Mouse (Mus musculus) limb, embryonic 13.5 days (tissue): ENCODE measurements around the gene Plcg2. TPM values are rescaled to one million over a fixed set of nuclear protein-coding genes. Genes with fewer than 3 reads are reported as not detected.

Source experiments
- ATAC-seq: fragments of 200-750 bp; cut with Nextera tagmentation; 2 replicates; pipeline ENCODE4 v1.8.0; 2017; ENCODE audit warnings: low read depth, moderate number of reproducible peaks, moderate TSS enrichment; ENCODE audit not compliant: low FRiP score
- H3K27ac ChIP-seq: fragments of 300-500 bp; sonication (generic); 2 replicates; pipeline ENCODE4 v1.5.1; 2015; ENCODE audit warnings: inconsistent platforms, mild to moderate bottlenecking, moderate library complexity
- H3K27me3 ChIP-seq: fragments of 300-500 bp; sonication (generic); 2 replicates; pipeline ENCODE4 v1.6.1; 2015; ENCODE audit warnings: mild to moderate bottlenecking, inconsistent platforms
- H3K36me3 ChIP-seq: fragments of 300-500 bp; sonication (generic); 2 replicates; pipeline ENCODE4 v1.6.1; 2015; ENCODE audit warnings: inconsistent platforms, mild to moderate bottlenecking, moderate library complexity
- H3K4me1 ChIP-seq: fragments of 300-500 bp; sonication (generic); 2 replicates; pipeline ENCODE4 v1.6.1; 2015; ENCODE audit warnings: inconsistent platforms
- H3K4me2 ChIP-seq: fragments of 300-500 bp; sonication (generic); replicated peaks from 2 replicates; pipeline ENCODE4 v1.6.1; 2015; ENCODE audit warnings: inconsistent platforms, mild to moderate bottlenecking, moderate library complexity
- H3K4me3 ChIP-seq: fragments of 300-500 bp; sonication (generic); 2 replicates; pipeline ENCODE4 v1.5.1; 2015; ENCODE audit warnings: moderate library complexity, mild to moderate bottlenecking, inconsistent platforms
- H3K9ac ChIP-seq: fragments of 300-500 bp; sonication (generic); 2 replicates; pipeline ENCODE4 v1.6.1; 2015; ENCODE audit warnings: mild to moderate bottlenecking, inconsistent platforms
- H3K9me3 ChIP-seq: fragments of 300-500 bp; sonication (generic); 2 replicates; pipeline ENCODE4 v1.6.1; 2016; ENCODE audit warnings: inconsistent platforms
- WGBS: fragments of 180-500 bp; shearing (Covaris S2); methylation state at CpG from one replicate; pipeline ENCODE4 v1.1.7; 2015; 5-methylcytosine and 5-hydroxymethylcytosine counted together
- polyA plus RNA-seq: library from polyadenylated mRNA; unstranded; fragments of >200 nt; fragmentation: Nextera tagmentation; extraction: Ambion mirVana; gene quantifications from 2 replicates; pipeline ENCODE4 v1.2.1, GENCODE M21; 2015

The Plcg2 gene
- polyA plus RNA-seq, 1 experiment from 2014 or later: 3.5 TPM

DNA sequence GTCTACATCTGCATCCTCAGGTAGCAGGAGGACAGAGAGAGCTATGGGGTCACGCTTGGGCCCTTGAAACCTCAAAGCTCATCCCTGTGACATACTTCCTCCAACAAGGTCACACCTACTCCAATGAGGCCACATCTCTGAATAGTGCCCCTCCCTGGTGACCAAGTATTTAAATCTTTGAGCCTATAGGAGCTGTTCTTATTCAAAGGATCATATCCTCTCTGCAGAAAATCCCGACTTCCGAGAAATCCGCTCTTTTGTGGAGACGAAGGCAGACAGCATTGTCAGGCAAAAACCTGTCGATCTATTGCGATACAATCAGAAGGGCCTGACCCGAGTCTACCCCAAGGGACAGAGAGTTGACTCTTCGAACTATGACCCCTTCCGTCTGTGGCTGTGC lies 112.4 kb downstream of the Plcg2 start:
- ATAC-seq: no peak
- WGBS: 91% methylated on average over 10 of the region's 10 CpGs
- no peaks in the 10 kb centered on the region for H3K4me1 ChIP-seq

DNA sequence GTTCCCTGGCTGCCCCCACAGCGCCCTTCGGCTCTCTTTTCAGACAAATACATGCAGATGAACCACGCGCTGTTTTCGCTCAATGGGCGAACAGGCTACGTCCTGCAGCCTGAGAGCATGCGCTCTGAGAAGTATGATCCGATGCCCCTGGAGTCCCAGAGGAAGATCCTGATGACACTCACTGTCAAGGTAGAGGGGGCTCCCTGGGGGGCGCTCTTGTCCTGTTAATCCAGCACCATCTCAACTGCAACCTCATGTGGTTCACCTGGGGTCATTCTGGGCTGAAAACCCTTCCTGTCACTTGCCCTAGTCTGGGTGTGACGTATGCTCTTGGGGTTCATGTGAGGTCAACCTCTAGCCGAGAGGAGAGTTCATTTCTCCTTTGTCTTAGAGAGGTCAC lies 114.8 kb downstream of the Plcg2 start:
- H3K27me3 ChIP-seq: no peaks in the 10 kb centered on the region
- ATAC-seq: no peak
- H3K4me3 ChIP-seq: no peak overlapping the region
- no peak overlapping the region for H3K4me2 ChIP-seq
- no peaks in the 10 kb centered on the region for H3K4me1 ChIP-seq
- WGBS: 87% methylated on average over 12 of the region's 12 CpGs
- H3K9ac ChIP-seq: no peak overlapping the region
- peaks cover 6% of the 10 kb centered on the region; the same call in 1 of the 2 replicates for H3K9me3 ChIP-seq
- no peak overlapping the region for H3K27ac ChIP-seq
- no peaks in the 10 kb centered on the region for H3K36me3 ChIP-seq

More for the DNA sequence above, 112.4 kb downstream of the Plcg2 start:
- Histone ChIP-seq H3K27ac (no peak overlapping the region), H3K4me2 (no peak overlapping the region), H3K4me3 (no peak overlapping the region), H3K36me3 (no peaks in the 10 kb centered on the region), H3K9ac (no peak overlapping the region), H3K27me3 (no peaks in the 10 kb centered on the region), H3K9me3 (no peaks in the 10 kb centered on the region)

DNA sequence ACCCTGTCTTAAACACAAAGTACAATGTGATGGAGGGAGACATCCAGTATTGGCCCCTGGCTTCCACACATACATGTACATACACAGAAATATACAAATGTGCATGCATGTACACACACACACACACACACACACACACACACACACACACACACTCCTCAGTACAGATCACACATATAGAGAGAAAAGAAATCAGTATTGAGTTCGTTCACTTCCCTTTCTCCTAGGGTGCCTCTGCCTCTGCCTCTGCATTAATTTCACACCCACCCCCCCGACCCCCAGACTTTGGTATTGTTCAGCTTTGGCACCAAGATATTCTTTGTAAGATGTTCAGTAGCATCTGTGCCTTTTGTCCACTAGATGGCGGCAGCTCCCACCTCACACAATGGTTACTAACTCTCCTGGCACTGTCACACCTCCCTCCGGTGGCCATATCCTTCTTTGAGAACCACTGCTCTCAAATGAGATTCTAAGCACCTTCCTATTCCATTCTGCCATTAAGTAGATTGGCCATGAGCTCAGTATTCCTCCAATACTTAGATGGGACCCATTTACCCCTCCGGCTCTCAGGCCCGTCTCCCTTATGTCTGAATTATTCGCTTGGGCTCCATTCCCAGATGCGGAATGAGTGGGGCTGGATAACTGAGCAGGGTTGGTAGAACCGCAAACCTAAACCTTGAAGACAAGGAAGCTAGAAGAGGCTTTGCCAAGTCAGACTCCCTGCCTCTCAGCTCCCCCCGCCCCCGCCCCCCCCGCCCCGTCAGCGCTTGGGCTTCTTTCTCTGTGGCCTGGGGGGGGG lies 128.1 kb downstream of the Plcg2 start:
- no peak overlapping the region for H3K4me3 ChIP-seq
- H3K4me1 ChIP-seq: no peaks in the 10 kb centered on the region
- H3K4me2 ChIP-seq: no peak overlapping the region
- no peaks in the 10 kb centered on the region for H3K36me3 ChIP-seq
- no peak for ATAC-seq
- H3K27me3 ChIP-seq: no peaks in the 10 kb centered on the region
- no peak overlapping the region for H3K9ac ChIP-seq
- H3K27ac ChIP-seq: no peak overlapping the region
- 64% methylated on average over 11 of the region's 14 CpGs for WGBS
- 0 out of 2 replicates have a peak, but pooled peaks cover 6% of the 10 kb centered on the region for H3K9me3 ChIP-seq

DNA sequence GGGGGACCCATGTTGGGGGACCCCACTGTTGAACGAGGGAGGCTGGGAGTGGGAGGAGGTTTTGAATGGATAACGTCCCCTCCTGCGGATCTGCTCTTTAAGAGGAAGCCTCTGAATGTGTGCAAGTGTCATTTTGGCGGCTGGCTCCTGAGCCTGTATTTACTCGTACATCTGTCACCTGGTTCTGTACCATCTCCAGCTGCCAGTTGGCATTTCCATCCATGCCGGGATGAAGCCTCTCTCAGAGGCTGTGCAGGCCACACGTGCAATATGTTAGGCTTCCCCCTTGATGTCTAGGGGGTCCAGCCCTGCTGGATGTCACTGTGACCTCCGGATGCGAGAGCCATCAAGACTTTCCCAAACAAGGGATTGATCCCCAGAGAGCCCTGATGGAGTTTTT lies 129.0 kb downstream of the Plcg2 start:
- no peak overlapping the region for H3K4me3 ChIP-seq
- no peak overlapping the region for H3K9ac ChIP-seq
- H3K27me3 ChIP-seq: no peaks in the 10 kb centered on the region
- no peak overlapping the region for H3K27ac ChIP-seq
- H3K4me2 ChIP-seq: no peak overlapping the region
- no peaks in the 10 kb centered on the region for H3K4me1 ChIP-seq
- ATAC-seq: no peak
- H3K9me3 ChIP-seq: 0 out of 2 replicates have a peak, but pooled peaks cover 6% of the 10 kb centered on the region
- no peaks in the 10 kb centered on the region for H3K36me3 ChIP-seq
- whole genome bisulfite sequencing: 62% methylated on average over 9 of the region's 9 CpGs

DNA sequence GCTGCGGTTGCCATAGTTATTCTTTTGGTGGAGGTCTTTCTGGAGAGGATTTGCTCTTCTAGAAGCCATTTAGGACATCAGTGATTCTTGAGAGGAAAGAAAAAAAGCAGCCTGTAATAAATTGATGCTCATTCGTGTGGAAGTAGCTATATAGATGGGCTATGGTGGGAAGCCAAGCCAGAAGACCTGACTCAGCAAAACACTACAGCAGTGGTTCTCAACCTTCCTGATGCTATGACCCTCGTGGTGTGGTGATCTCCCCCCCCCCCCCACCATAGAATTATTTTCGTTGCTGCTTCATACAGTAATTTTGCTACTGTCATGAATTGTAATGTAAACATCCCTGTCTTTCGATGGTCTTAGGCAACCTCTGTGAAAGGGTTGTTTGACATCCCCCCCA lies 134.4 kb downstream of the Plcg2 start:
- Histone ChIP-seq H3K27ac (no peak overlapping the region), H3K4me1 (no peaks in the 10 kb centered on the region), H3K4me3 (no peak overlapping the region), H3K9me3 (peaks cover 5% of the 10 kb centered on the region; the same call in 1 of the 2 replicates), H3K4me2 (no peak overlapping the region), H3K36me3 (no peaks in the 10 kb centered on the region), H3K9ac (no peak overlapping the region), H3K27me3 (no peaks in the 10 kb centered on the region)
- no peak for ATAC-seq
- WGBS: 84% methylated on average over 5 of the region's 5 CpGs

DNA sequence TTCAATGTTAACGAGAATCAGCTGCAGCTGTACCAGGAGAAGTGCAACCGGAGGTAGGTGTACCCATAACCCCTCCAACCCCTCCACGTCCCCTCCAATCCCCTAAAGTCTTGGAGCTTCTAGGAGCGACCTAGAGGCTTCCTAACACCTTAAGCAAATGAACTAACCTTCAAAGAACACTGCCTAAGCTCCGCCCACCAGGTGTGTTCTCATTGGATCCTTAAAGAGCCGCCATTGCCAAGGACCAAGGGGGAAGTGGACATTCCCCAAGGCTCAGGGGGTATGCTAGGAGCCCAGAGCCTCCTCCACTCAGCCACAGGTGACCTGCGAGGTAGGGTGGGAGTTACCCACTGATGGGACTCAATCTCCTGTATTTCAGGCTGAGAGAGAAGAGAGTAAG lies 136.3 kb downstream of the Plcg2 start:
- WGBS: 82% methylated on average over 7 of the region's 7 CpGs
- peaks cover 5% of the 10 kb centered on the region; the same call in 1 of the 2 replicates for H3K9me3 ChIP-seq
- H3K36me3 ChIP-seq: no peaks in the 10 kb centered on the region
- no peak overlapping the region for H3K27ac ChIP-seq
- no peak overlapping the region for H3K4me3 ChIP-seq
- no peak overlapping the region for H3K9ac ChIP-seq
- H3K27me3 ChIP-seq: no peaks in the 10 kb centered on the region
- ATAC-seq: no peak
- H3K4me2 ChIP-seq: no peak overlapping the region
- H3K4me1 ChIP-seq: no peaks in the 10 kb centered on the region

DNA sequence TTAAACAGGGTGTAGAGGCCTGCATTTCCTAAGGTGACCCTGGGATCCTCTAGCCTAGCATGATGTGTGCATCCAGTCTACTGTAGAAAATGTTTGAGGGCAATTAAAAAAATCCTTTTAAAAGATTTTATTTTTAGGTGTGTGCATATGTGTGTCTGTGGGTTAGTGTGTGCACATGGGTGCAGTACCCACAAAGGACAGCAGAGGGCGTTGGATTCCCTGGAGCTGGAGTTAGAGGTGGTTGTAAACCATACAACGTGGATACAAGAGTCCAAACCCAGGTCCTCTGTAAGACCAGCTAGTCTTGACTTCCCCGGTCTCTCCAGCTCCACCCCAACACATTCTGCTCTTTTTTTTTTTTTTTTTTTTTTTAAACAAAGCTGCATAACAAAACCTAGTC lies 139.4 kb downstream of the Plcg2 start:
- Histone ChIP-seq H3K27ac (no peak overlapping the region), H3K9ac (no peak overlapping the region), H3K4me3 (no peak overlapping the region), H3K9me3 (peaks cover 5% of the 10 kb centered on the region; the same call in 1 of the 2 replicates), H3K36me3 (no peaks in the 10 kb centered on the region), H3K4me2 (no peak overlapping the region), H3K4me1 (no peaks in the 10 kb centered on the region), H3K27me3 (no peaks in the 10 kb centered on the region)
- ATAC-seq: no peak
- 61% methylated on average over 3 of the region's 3 CpGs for WGBS

DNA sequence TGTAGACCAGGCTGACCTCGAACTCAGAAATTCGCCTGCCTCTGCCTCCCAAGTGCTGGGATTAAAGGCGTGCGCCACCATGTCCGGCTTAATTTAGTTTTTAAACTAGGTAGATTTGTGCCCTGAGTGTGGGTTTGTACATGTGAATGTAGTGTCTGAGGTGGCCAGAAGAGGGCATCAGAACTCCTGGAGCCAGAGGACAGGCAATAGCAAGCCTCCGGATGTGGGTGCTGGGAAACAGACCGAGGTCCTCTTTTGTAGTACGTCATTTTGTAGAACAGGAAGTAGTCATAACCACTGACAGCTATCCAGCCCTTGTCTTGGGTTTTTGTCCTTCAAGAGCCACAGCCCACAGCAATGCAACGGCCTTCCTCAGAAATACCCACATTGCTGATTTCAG lies 141.5 kb downstream of the Plcg2 start:
- H3K27ac ChIP-seq: no peak overlapping the region
- whole genome bisulfite sequencing: 93% methylated on average over 9 of the region's 9 CpGs
- peaks cover 5% of the 10 kb centered on the region; the same call in 1 of the 2 replicates for H3K9me3 ChIP-seq
- no peaks in the 10 kb centered on the region for H3K4me1 ChIP-seq
- no peak for ATAC-seq
- H3K4me2 ChIP-seq: no peak overlapping the region
- H3K4me3 ChIP-seq: no peak overlapping the region
- no peaks in the 10 kb centered on the region for H3K27me3 ChIP-seq
- no peak overlapping the region for H3K9ac ChIP-seq
- no peaks in the 10 kb centered on the region for H3K36me3 ChIP-seq

DNA sequence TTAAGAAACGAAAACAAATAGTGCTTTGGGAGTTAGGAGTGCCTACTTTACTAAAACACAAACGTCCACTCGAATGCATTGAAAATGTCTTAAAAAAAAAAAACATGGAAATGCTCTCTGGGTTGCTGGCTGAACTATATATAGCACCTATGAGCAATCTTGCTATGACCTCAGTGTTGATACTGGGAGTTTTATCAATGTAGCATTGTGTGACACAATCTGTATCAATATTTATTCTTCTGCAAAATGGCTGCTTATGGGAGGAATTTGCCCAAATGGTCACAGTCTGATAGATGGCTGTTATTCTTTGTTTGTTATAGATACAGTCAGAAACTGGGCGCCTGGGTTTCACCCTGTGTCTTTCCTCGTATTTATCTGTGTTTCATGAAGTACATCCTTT lies 147.4 kb downstream of the Plcg2 start:
- Histone ChIP-seq H3K9me3 (0 out of 2 replicates have a peak, but pooled peaks cover 8% of the 10 kb centered on the region), H3K4me1 (no peaks in the 10 kb centered on the region), H3K4me3 (no peak overlapping the region), H3K9ac (no peak overlapping the region), H3K4me2 (no peak overlapping the region), H3K27ac (no peak overlapping the region), H3K36me3 (no peaks in the 10 kb centered on the region), H3K27me3 (no peaks in the 10 kb centered on the region)
- no peak for ATAC-seq
- WGBS: 72% methylated on average over 5 of the region's 5 CpGs

DNA sequence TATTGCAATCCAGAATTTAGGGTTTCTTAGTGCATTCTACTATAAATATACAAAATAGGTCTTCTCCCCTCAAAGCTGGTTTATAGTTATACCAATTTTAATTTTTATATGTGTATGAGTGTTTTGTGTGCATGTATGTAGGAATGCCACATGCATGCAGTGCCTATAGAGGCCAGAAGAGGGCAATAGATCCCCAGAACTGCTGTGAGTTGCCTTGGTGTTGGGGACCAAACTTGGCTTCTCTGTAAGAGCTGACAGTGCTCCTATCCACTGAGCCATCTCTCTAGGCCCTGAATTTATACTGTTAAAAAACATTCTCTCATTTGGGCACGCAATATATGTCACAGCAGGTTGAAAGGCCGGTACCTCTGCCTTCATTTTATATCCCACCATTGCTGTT lies 147.9 kb downstream of the Plcg2 start:
- Histone ChIP-seq H3K9me3 (0 out of 2 replicates have a peak, but pooled peaks cover 8% of the 10 kb centered on the region), H3K4me2 (no peak overlapping the region), H3K9ac (no peak overlapping the region), H3K36me3 (no peaks in the 10 kb centered on the region), H3K4me3 (no peak overlapping the region), H3K27me3 (no peaks in the 10 kb centered on the region), H3K27ac (no peak overlapping the region), H3K4me1 (no peaks in the 10 kb centered on the region)
- no peak for ATAC-seq
- 55% methylated on average over 2 of the region's 2 CpGs for WGBS

DNA sequence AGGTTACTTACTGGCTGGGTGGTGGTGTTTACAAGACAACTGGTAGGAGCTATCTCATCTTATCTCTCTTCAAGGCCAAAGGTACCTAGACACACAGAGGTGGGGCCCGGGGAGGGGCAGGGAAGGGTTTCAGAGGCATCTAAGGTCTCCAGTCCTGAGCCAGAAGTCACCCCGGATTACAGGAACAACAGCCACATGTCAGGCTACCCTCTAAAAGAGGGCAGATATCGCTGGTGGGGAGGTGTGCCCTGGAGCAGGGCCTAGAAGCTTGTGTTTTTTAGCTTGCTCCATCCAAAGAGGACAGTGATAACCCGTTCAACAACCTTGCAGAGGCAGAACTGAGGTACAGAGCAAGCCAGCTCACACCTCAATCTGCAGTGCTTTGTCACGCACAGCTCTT lies 148.3 kb downstream of the Plcg2 start:
- 0 out of 2 replicates have a peak, but pooled peaks cover 8% of the 10 kb centered on the region for H3K9me3 ChIP-seq
- WGBS: 71% methylated on average over 5 of the region's 5 CpGs

DNA sequence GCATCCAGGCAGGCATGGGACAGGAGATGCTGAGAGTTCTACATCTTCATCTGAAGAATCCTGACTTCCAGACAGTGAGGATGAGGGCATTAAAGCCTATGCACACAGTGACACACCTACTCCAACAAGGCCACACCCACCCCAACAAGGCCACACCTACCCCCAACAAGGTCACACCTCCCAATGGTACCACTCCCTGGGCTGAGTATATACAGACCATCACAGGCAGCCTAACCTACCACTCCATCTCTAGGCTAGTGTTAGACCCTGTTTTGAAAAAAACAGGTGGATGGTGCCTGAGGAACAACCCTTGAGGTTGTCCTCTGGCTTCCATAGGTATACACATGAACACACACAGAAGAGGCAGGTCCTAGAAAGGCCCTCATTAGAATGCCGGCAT lies 154.2 kb downstream of the Plcg2 start:
- Histone ChIP-seq H3K9me3 (0 out of 2 replicates have a peak, but pooled peaks cover 8% of the 10 kb centered on the region), H3K27me3 (no peaks in the 10 kb centered on the region), H3K36me3 (no peaks in the 10 kb centered on the region), H3K27ac (no peak overlapping the region), H3K4me2 (no peak overlapping the region), H3K9ac (no peak overlapping the region), H3K4me3 (no peak overlapping the region), H3K4me1 (no peaks in the 10 kb centered on the region)
- no peak for ATAC-seq
- WGBS: 91% methylated on average over 1 of the region's 1 CpGs

More for the DNA sequence above, 148.3 kb downstream of the Plcg2 start:
- Histone ChIP-seq H3K9ac (no peak overlapping the region), H3K4me2 (no peak overlapping the region), H3K4me3 (no peak overlapping the region), H3K36me3 (no peaks in the 10 kb centered on the region), H3K27ac (no peak overlapping the region), H3K27me3 (no peaks in the 10 kb centered on the region), H3K4me1 (no peaks in the 10 kb centered on the region)
- ATAC-seq: no peak

DNA sequence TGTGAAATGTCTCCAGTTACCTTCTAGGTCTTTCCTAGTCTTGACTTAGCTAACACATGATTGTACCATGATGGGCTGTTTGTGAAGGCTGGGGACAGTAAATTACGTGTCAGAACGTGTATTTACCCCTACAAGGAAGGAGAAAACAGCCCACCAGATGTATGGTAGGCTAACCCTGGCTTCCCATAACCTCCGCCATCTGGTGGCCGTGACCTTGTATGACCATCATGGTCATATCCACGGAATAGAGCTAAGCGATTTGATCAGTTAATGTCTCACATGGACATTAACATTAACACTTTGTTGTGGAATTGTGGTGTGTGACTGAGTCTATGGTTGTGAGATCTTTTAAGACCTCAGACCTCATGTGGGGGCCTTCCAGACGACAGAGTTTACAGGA lies 160.9 kb downstream of the Plcg2 start:
- Histone ChIP-seq H3K9me3 (no peaks in the 10 kb centered on the region), H3K27ac (no peak overlapping the region), H3K4me3 (no peak overlapping the region), H3K4me2 (no peak overlapping the region), H3K36me3 (0 out of 2 replicates have a peak, but pooled peaks cover 5% of the 10 kb centered on the region), H3K4me1 (peaks cover 14% of the 10 kb centered on the region), H3K27me3 (no peaks in the 10 kb centered on the region), H3K9ac (no peak overlapping the region)
- 75% methylated on average over 7 of the region's 7 CpGs for WGBS
- no peak for ATAC-seq
